11 mouse cellular contexts compared by ENCODE assay signal in the genomic region with DNA sequence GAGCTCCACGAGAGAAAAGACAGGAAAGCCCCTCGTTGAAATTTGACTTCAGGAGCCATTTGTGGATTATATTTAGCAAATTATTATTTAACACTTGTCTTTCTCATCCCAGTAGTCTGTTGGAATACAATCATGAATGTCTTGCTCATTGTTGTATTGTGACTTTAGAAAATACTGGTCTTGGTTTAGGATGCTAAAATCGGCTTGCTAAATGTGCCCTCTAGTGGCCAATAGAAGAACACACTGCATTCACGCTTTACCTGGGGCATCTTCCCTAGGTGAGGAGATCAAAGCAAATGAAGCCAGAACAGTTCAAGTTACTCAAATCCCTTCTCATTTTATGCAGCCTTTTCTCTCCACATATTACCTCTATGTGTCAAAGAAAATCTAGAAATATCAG. TPM values are rescaled to one million over a fixed set of nuclear protein-coding genes. Genes with fewer than 3 reads are reported as not detected.
DNase-seq lines count a peak whose midpoint lies in the region; ATAC-seq and TF ChIP-seq lines count a peak whose summit lies in the region.
"Had no signal": no experiment of that assay in that cellular context is flagged by ENCODE, and none has a peak within 500 bp of the region (broad histone marks: within the 10 kb centered on the region; RNA-seq: fewer than 3 reads in every experiment).

No protein-coding gene starts in this region.

- TF ChIP-seq CTCF in kidney, postnatal 0 days (IDR thresholded peaks at IDR 0.05; ENCODE audit: low read depth), result peak; percentile 77
- peak; percentile 55; the same call in 1 of the 2 replicates for TF ChIP-seq CTCF in cortical plate, adult 2 months (IDR thresholded peaks at IDR 0.05; ENCODE audit: extremely low read depth, insufficient read depth, low read length)

- no peak overlapping the region for H3K9ac ChIP-seq in kidney, postnatal 0 days (ENCODE audit: low read depth, low read length)
- no peak overlapping the region for H3K9ac ChIP-seq in kidney, embryonic 15.5 days

- H3K4me1 ChIP-seq in kidney, postnatal 0 days (replicated peaks; ENCODE audit: insufficient read depth, low read length), result no peaks in the 10 kb centered on the region
- H3K4me1 ChIP-seq in kidney, embryonic 15.5 days, result no peaks in the 10 kb centered on the region
- no peaks in the 10 kb centered on the region for H3K4me1 ChIP-seq in cortical plate, adult 2 months (ENCODE audit: control insufficient read depth, insufficient read depth, low read length)

- no peak for TF ChIP-seq POLR2A in cortical plate, adult 2 months (IDR thresholded peaks at IDR 0.05; ENCODE audit: extremely low read depth, insufficient read depth, low read length)

- no peak for ATAC-seq in kidney, postnatal 0 days (replicated peaks; ENCODE audit: low FRiP score, low read depth)
- no peak for ATAC-seq in kidney, embryonic 15.5 days (replicated peaks; ENCODE audit: low FRiP score)

- H3K27me3 ChIP-seq in kidney, postnatal 0 days (ENCODE audit: insufficient read depth, low read length), result no peaks in the 10 kb centered on the region
- no peaks in the 10 kb centered on the region for H3K27me3 ChIP-seq in kidney, embryonic 15.5 days

- H3K36me3 ChIP-seq in kidney, postnatal 0 days (ENCODE audit: insufficient read depth, low read length), result no peaks in the 10 kb centered on the region
- no peaks in the 10 kb centered on the region for H3K36me3 ChIP-seq in kidney, embryonic 15.5 days

- no peak overlapping the region for H3K4me2 ChIP-seq in kidney, postnatal 0 days (ENCODE audit: low read length)
- H3K4me2 ChIP-seq in kidney, embryonic 15.5 days, result no peak overlapping the region

- WGBS in kidney, postnatal 0 days, result 47% methylated on average over 4 of the region's 4 CpGs
- WGBS in kidney, embryonic 15.5 days, result 47% methylated on average over 4 of the region's 4 CpGs

- H3K9me3 ChIP-seq in kidney, postnatal 0 days (replicated peaks; ENCODE audit: low read length), result no peaks in the 10 kb centered on the region
- H3K9me3 ChIP-seq in kidney, embryonic 15.5 days (replicated peaks), result no peaks in the 10 kb centered on the region

- DNase-seq in kidney, postnatal 0 days (ENCODE audit: low spot score), result peak; percentile 47
- DNase-seq in thymus, postnatal 0 days (ENCODE audit: low spot score), result peak; percentile 11
- no peak for DNase-seq in thymus, adult 18-20 months
- DNase-seq in adrenal gland, adult 8-10 months, result no peak
- no peak for DNase-seq in adrenal gland, postnatal 14 days

- H3K27ac ChIP-seq in kidney, postnatal 0 days, result no peak overlapping the region
- no peak overlapping the region for H3K27ac ChIP-seq in kidney, embryonic 15.5 days
- H3K27ac ChIP-seq in cortical plate, adult 2 months (ENCODE audit: insufficient read depth, low read length), result no peak overlapping the region

- no peak overlapping the region for H3K4me3 ChIP-seq in kidney, postnatal 0 days (replicated peaks; ENCODE audit: low read depth, low read length)
- no peak overlapping the region for H3K4me3 ChIP-seq in kidney, embryonic 15.5 days (replicated peaks)
- no peak overlapping the region for H3K4me3 ChIP-seq in cortical plate, adult 2 months (ENCODE audit: insufficient read depth, low read length)
- H3K4me3 ChIP-seq: myocyte had no signal

RNA-seq across cellular contexts. Expression of a gene that starts 21.4 kb away (rescaled TPM):
- polyA plus RNA-seq in kidney, postnatal 0 days (2015; fragmentation: Nextera tagmentation; extraction: Ambion mirVana), result not detected in 2 replicates
- polyA plus RNA-seq in kidney, embryonic 15.5 days (2015; fragmentation: Nextera tagmentation; extraction: Ambion mirVana), result not detected in 2 replicates
- polyA plus RNA-seq in thymus, postnatal 0 days (2015; fragmentation: Nextera tagmentation; extraction: Ambion mirVana), result not detected in 2 replicates
- polyA plus RNA-seq in cortical plate, adult 2 months (2012; rRNA removed), result not detected in 2 replicates
- total RNA-seq in adrenal gland, adult 8-10 months (2022), result not detected
- not detected in 2 replicates for total RNA-seq in adrenal gland, postnatal 14 days (2021)
- total RNA-seq: left cerebral cortex, adult 18-20 months had no signal
- polyA plus RNA-seq: myocyte; stomach, embryonic 16.5 days had no signal

RNA-seq across cellular contexts. Expression of a gene that starts 21.8 kb away (rescaled TPM):
- polyA plus RNA-seq in kidney, postnatal 0 days (2015; fragmentation: Nextera tagmentation; extraction: Ambion mirVana), result 0.21 and 0.22 TPM in 2 replicates
- polyA plus RNA-seq in kidney, embryonic 15.5 days (2015; fragmentation: Nextera tagmentation; extraction: Ambion mirVana), result 0.28 TPM in 1 of 2 replicates, not detected in the other
- polyA plus RNA-seq in thymus, postnatal 0 days (2015; fragmentation: Nextera tagmentation; extraction: Ambion mirVana), result 0.08 and 0.10 TPM in 2 replicates
- polyA plus RNA-seq in cortical plate, adult 2 months (2012; rRNA removed), result 0.19 and 0.23 TPM in 2 replicates
- not detected for total RNA-seq in adrenal gland, adult 8-10 months (2022)
- total RNA-seq in adrenal gland, postnatal 14 days (2021), result not detected in 2 replicates
- total RNA-seq: left cerebral cortex, adult 18-20 months had no signal

RNA-seq across cellular contexts. Expression of a gene that starts 32.5 kb away (rescaled TPM):
- polyA plus RNA-seq in kidney, postnatal 0 days (2015; fragmentation: Nextera tagmentation; extraction: Ambion mirVana), result not detected in 2 replicates
- polyA plus RNA-seq in kidney, embryonic 15.5 days (2015; fragmentation: Nextera tagmentation; extraction: Ambion mirVana), result not detected in 2 replicates
- polyA plus RNA-seq in thymus, postnatal 0 days (2015; fragmentation: Nextera tagmentation; extraction: Ambion mirVana), result not detected in 2 replicates
- not detected in 2 replicates for polyA plus RNA-seq in cortical plate, adult 2 months (2012; rRNA removed)
- not detected for total RNA-seq in adrenal gland, adult 8-10 months (2022)
- total RNA-seq in adrenal gland, postnatal 14 days (2021), result not detected in 2 replicates
- total RNA-seq: left cerebral cortex, adult 18-20 months had no signal
- polyA plus RNA-seq: myocyte; stomach, embryonic 16.5 days had no signal

RNA-seq across cellular contexts. Expression of a gene that starts 45.7 kb away (rescaled TPM):
- not detected in 2 replicates for polyA plus RNA-seq in kidney, postnatal 0 days (2015; fragmentation: Nextera tagmentation; extraction: Ambion mirVana)
- polyA plus RNA-seq in kidney, embryonic 15.5 days (2015; fragmentation: Nextera tagmentation; extraction: Ambion mirVana), result not detected in 2 replicates
- not detected in 2 replicates for polyA plus RNA-seq in thymus, postnatal 0 days (2015; fragmentation: Nextera tagmentation; extraction: Ambion mirVana)
- not detected in 2 replicates for polyA plus RNA-seq in cortical plate, adult 2 months (2012; rRNA removed)
- total RNA-seq in adrenal gland, adult 8-10 months (2022), result not detected
- not detected in 2 replicates for total RNA-seq in adrenal gland, postnatal 14 days (2021)
- total RNA-seq: left cerebral cortex, adult 18-20 months had no signal
- polyA plus RNA-seq: gonadal fat pad, adult 2 months; myocyte; stomach, embryonic 16.5 days had no signal

Comparison
In these comparisons a context has a peak if more than half of its experiments do, and no peak if none do; other contexts are left out.
1. DNase-seq: peak in kidney, postnatal 0 days (single experiment) and thymus, postnatal 0 days (single experiment); none in thymus, adult 18-20 months (0 of 2), adrenal gland, adult 8-10 months (single experiment) and adrenal gland, postnatal 14 days (single experiment).